Mouse (Mus musculus): ENCODE results near the gene Csf2rb. TPM values are rescaled to one million over a fixed set of nuclear protein-coding genes. Genes with fewer than 3 reads are reported as not detected.

Gene Csf2rb
- polyA plus RNA-seq, 1 experiment: 1.1 TPM

- Histone ChIP-seq H3K27me3 (ENCODE audit: control insufficient read depth, insufficient read depth, low read length) (no peaks in the 10 kb centered on the region), H3K4me1 (ENCODE audit: control insufficient read depth, insufficient read depth, low read length) (no peaks in the 10 kb centered on the region), H3K36me3 (ENCODE audit: control insufficient read depth, insufficient read depth, low read length) (no peaks in the 10 kb centered on the region), H3K4me3 (ENCODE audit: control insufficient read depth, low read depth, low read length) (no peak overlapping the region), H3K27ac (ENCODE audit: control insufficient read depth, insufficient read depth, low read depth, low read length) (no peak overlapping the region)
- TF ChIP-seq POLR2A (IDR thresholded peaks at IDR 0.05; ENCODE audit: control insufficient read depth, low read depth, low read length) (no peak), CTCF (IDR thresholded peaks at IDR 0.05; ENCODE audit: control insufficient read depth, insufficient read depth, insufficient replicate concordance, low read depth, low read length) (no peak)
Measured at GRCm38 (mm10) chr15:78344567-78344966, 19.0 kb downstream of the Csf2rb start.

DNA sequence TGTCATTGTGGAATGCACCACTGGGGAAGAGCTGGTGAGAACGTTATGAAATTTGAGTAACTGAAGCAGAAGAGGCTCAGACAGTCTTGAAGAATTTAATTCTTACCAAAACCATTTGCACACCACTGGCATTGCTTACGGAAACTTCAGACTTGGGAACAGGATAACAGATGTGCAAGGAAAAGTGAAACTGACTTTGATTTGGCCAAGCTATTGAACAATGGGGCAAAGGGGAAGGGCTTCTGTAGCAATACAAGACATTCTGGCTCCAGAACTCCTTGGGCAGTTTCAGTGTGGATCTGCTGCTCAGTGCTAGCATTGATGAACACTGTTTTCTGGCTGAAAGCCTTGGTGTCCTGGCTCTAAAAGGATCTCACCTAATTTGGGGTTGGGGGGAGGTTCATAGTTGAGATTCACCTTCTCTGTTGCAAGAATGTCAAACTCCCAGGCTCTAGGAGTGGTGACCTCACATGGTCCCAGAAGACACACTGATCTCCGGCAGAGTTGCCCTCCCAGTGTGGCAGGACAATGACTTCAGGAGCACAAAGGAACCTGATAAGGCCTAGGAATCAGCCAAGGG lies 26.1 kb downstream of the Csf2rb start:
- H3K4me3 ChIP-seq (ENCODE audit: control insufficient read depth, low read depth, low read length): no peak overlapping the region
- H3K36me3 ChIP-seq (ENCODE audit: control insufficient read depth, insufficient read depth, low read length): no peaks in the 10 kb centered on the region
- H3K4me1 ChIP-seq (ENCODE audit: control insufficient read depth, insufficient read depth, low read length): no peaks in the 10 kb centered on the region
- no peaks in the 10 kb centered on the region for H3K27me3 ChIP-seq (ENCODE audit: control insufficient read depth, insufficient read depth, low read length)
- TF ChIP-seq CTCF (IDR thresholded peaks at IDR 0.05; ENCODE audit: control insufficient read depth, insufficient read depth, insufficient replicate concordance, low read depth, low read length): no peak
- H3K27ac ChIP-seq (ENCODE audit: control insufficient read depth, insufficient read depth, low read depth, low read length): no peak overlapping the region; the same call in 1 of the 2 replicates

DNA sequence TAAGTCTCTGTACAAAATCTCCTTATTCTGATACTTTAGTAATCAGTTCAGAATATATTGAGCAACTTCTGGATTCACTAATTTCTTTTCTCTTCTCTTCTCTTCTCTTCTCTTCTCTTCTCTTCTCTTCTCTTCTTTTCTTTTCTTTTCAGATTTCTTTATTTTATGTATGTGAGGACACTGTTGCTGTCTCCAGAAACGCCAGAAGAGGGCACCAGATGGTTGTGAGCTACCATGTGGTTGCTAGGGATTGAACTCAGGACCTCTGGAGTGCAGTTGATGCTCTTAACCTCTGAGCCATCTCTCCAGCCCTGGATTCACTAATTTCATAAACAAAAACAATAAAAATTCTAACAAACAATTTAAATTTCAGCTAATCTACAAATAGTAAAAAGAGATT lies 29.4 kb downstream of the Csf2rb start:
- Histone ChIP-seq H3K27me3 (ENCODE audit: control insufficient read depth, insufficient read depth, low read length) (no peaks in the 10 kb centered on the region), H3K4me3 (ENCODE audit: control insufficient read depth, low read depth, low read length) (no peak overlapping the region), H3K27ac (ENCODE audit: control insufficient read depth, insufficient read depth, low read depth, low read length) (no peak overlapping the region), H3K36me3 (ENCODE audit: control insufficient read depth, insufficient read depth, low read length) (no peaks in the 10 kb centered on the region), H3K4me1 (ENCODE audit: control insufficient read depth, insufficient read depth, low read length) (no peaks in the 10 kb centered on the region)
- TF ChIP-seq CTCF (IDR thresholded peaks at IDR 0.05; ENCODE audit: control insufficient read depth, insufficient read depth, insufficient replicate concordance, low read depth, low read length) (no peak; the same call in 1 of the 2 replicates), POLR2A (IDR thresholded peaks at IDR 0.05; ENCODE audit: control insufficient read depth, low read depth, low read length) (no peak)

DNA sequence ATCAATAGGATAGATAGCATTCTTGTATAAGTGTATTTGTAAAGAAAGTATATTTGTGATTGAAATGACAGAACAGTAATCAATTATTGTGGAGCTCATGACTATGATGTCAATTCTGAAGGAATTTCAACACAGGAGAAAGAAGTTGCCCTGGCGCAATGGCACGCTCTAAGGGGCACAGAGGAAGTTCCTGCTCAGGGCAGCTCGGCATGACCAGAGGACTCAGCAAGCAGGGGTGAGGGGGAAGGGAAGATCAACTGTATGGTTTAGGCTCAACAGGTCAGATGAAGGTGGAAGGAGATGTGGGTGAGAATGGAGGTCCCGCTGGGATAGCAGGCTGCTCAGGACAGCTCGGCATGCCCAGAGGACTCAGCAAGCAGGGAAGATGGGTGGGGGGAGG lies 30.0 kb downstream of the Csf2rb start:
- H3K4me1 ChIP-seq (ENCODE audit: control insufficient read depth, insufficient read depth, low read length): no peaks in the 10 kb centered on the region
- H3K27ac ChIP-seq (ENCODE audit: control insufficient read depth, insufficient read depth, low read depth, low read length): no peak overlapping the region
- H3K36me3 ChIP-seq (ENCODE audit: control insufficient read depth, insufficient read depth, low read length): no peaks in the 10 kb centered on the region
- H3K4me3 ChIP-seq (ENCODE audit: control insufficient read depth, low read depth, low read length): no peak overlapping the region
- no peaks in the 10 kb centered on the region for H3K27me3 ChIP-seq (ENCODE audit: control insufficient read depth, insufficient read depth, low read length)
- TF ChIP-seq CTCF (IDR thresholded peaks at IDR 0.05; ENCODE audit: control insufficient read depth, insufficient read depth, insufficient replicate concordance, low read depth, low read length) (no peak), POLR2A (IDR thresholded peaks at IDR 0.05; ENCODE audit: control insufficient read depth, low read depth, low read length) (no peak)

DNA sequence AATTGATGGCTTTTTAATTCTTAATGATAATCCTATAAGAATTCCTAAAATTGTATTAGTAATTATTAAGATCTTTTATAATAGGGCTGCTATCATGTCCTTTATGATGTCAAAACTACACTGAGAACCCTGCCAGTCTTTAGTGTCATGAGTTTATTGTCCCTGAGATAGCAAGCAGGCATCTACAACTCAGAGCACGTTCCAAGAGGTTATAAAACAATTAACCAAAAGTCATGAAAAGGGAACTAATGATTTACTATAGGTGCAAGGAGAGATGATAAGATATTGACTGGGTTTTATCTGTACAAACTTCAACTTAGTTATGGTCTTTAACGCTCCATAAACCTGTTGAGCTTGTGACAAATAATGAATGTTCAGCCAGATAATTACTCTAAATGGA lies 40.4 kb downstream of the Csf2rb start:
- TF ChIP-seq POLR2A (IDR thresholded peaks at IDR 0.05; ENCODE audit: control insufficient read depth, low read depth, low read length) (no peak), CTCF (IDR thresholded peaks at IDR 0.05; ENCODE audit: control insufficient read depth, insufficient read depth, insufficient replicate concordance, low read depth, low read length) (no peak)

DNA sequence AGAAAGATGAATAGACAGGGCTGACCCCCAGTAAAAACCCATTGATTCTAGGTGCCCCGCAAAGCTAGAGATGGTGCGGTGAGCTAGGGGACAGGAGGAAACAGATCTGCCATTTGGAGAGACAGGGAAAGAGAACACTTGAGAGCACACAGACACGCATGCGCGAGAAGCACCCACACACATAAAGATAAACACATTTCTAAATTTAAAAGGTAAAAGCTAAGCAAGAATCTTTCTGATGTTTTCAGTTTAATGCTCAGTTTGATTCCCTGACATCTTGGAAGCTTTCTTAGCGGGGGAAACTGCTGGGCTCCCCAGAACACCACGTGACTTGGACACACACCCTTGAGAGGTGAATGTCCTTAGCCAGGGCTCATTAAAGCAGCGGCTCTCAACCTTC lies 41.3 kb downstream of the Csf2rb start:
- TF ChIP-seq CTCF (IDR thresholded peaks at IDR 0.05; ENCODE audit: control insufficient read depth, insufficient read depth, insufficient replicate concordance, low read depth, low read length) (no peak), POLR2A (IDR thresholded peaks at IDR 0.05; ENCODE audit: control insufficient read depth, low read depth, low read length) (no peak)
- H3K36me3 ChIP-seq (ENCODE audit: control insufficient read depth, insufficient read depth, low read length): no peaks in the 10 kb centered on the region
- no peaks in the 10 kb centered on the region for H3K27me3 ChIP-seq (ENCODE audit: control insufficient read depth, insufficient read depth, low read length)
- H3K27ac ChIP-seq (ENCODE audit: control insufficient read depth, insufficient read depth, low read depth, low read length): no peak overlapping the region
- H3K4me3 ChIP-seq (ENCODE audit: control insufficient read depth, low read depth, low read length): no peak overlapping the region
- peaks cover 2% of the 10 kb centered on the region; the same call in 1 of the 2 replicates for H3K4me1 ChIP-seq (ENCODE audit: control insufficient read depth, insufficient read depth, low read length)

More for the DNA sequence above, 40.4 kb downstream of the Csf2rb start:
- no peaks in the 10 kb centered on the region for H3K36me3 ChIP-seq (ENCODE audit: control insufficient read depth, insufficient read depth, low read length)
- no peak overlapping the region for H3K4me3 ChIP-seq (ENCODE audit: control insufficient read depth, low read depth, low read length)
- no peaks in the 10 kb centered on the region for H3K27me3 ChIP-seq (ENCODE audit: control insufficient read depth, insufficient read depth, low read length)
- H3K27ac ChIP-seq (ENCODE audit: control insufficient read depth, insufficient read depth, low read depth, low read length): no peak overlapping the region
- peaks cover 2% of the 10 kb centered on the region; the same call in 1 of the 2 replicates for H3K4me1 ChIP-seq (ENCODE audit: control insufficient read depth, insufficient read depth, low read length)

- Histone ChIP-seq H3K4me1 (ENCODE audit: control insufficient read depth, insufficient read depth, low read length) (peaks cover 2% of the 10 kb centered on the region; the same call in 1 of the 2 replicates), H3K27ac (ENCODE audit: control insufficient read depth, insufficient read depth, low read depth, low read length) (no peak overlapping the region), H3K4me3 (ENCODE audit: control insufficient read depth, low read depth, low read length) (no peak overlapping the region), H3K27me3 (ENCODE audit: control insufficient read depth, insufficient read depth, low read length) (no peaks in the 10 kb centered on the region), H3K36me3 (ENCODE audit: control insufficient read depth, insufficient read depth, low read length) (no peaks in the 10 kb centered on the region)
- TF ChIP-seq POLR2A (IDR thresholded peaks at IDR 0.05; ENCODE audit: control insufficient read depth, low read depth, low read length): no peak
- no peak for TF ChIP-seq CTCF (IDR thresholded peaks at IDR 0.05; ENCODE audit: control insufficient read depth, insufficient read depth, insufficient replicate concordance, low read depth, low read length)
Measured at GRCm38 (mm10) chr15:78367811-78368210, 42.3 kb downstream of the Csf2rb start.

Measured in testis, adult 2 months (tissue).